Mouse (Mus musculus): ENCODE data around the gene Dbnl.

DNA sequence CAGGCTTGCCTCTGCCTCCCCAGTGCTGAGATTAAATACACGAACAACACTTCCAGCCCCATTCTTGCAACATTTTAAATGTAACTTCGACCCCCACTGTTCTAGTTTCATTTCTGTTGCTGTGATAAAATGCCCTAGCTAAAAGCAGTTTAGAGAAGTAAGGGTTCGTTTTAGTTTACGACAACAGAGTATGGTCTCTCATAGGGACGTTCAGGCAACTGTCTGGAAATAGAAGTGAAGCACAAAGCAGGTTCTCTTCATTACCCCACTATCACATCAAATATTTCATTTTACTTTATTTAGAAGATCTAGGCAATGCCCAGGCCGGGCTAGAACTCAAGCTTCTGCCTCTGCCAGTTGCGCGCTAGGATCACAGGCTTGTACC, 625 bp upstream of the Dbnl start:
- no peak for TF ChIP-seq CTCF (IDR thresholded peaks at IDR 0.05; ENCODE audit: control insufficient read depth, insufficient read depth, insufficient read length)
- no peak for TF ChIP-seq MAX (IDR thresholded peaks at IDR 0.05)
- no peak for TF ChIP-seq USF1 (IDR thresholded peaks at IDR 0.05; ENCODE audit: low read depth)
- no peak for TF ChIP-seq MYOG (IDR thresholded peaks at IDR 0.05; ENCODE audit: control insufficient read depth, extremely low read depth, insufficient read length)
- no peak for TF ChIP-seq MYOD1 (IDR thresholded peaks at IDR 0.05; ENCODE audit: control insufficient read depth, insufficient read length, low read depth)
- no peak for TF ChIP-seq CEBPB (IDR thresholded peaks at IDR 0.05; ENCODE audit: low read depth)
- no peak for TF ChIP-seq FOSL1 (IDR thresholded peaks at IDR 0.05; ENCODE audit: insufficient read depth, low read length, poor library complexity, severe bottlenecking)
